Mouse (Mus musculus) lung, postnatal 4 days (tissue): ENCODE results near the gene Kdm2b.
A peak's percentile ranks its signal among the peaks of the same experiment; 100 is the strongest.

ENCODE experiments used
- DNase-seq, 2 experiments: peaks; one replicate each; pipeline ENCODE4 v3.0.0; 2021

Gene Kdm2b

DNA sequence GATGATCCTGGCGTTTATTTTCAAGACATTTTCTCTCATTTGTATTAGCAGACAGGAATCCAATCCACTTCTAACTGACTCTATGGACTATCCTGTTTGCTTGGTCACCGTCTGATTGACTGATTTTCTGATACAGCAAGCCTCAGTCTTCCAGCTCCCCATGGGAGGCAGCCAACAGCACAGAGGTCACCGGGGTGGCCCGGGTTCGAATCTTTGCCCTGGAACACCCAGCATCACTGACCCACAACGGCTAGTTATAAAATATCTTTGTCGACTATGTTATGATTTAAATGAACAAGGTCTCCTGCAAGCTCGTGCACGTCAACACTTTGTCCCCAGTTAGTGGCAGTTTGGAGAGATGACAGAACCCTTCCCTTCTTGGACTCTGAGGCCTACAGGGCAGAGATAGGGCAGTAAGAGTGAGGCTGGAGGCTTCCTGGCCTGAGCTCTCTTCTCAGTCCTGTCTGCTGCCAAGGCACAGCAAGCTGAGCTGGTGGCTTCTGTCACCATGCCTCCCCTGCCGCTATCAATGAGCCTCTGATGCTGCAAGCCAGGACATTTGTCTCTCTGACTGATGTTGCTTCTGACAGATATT, 65.7 kb downstream of the Kdm2b start:
- no peak for DNase-seq

DNA sequence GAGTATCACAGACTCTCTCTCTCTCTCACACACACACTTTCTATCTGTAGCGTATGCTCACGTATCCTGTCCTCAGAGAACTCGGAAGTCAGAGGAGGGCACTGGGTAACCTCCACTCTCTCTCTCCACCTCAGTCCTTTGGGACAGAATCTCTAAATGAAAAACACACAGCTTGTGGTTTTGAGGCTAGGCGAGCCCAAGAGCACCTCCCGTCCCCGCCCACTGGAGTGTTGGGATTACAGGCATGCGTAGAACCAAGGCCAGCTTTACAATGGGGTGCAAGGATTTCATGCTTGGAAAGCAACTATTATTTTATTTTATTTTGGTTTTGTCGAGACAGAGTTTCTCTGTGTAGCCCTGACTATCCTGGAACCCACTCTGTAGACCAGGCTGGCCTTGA, 67.7 kb downstream of the Kdm2b start:
- no peak for DNase-seq

DNA sequence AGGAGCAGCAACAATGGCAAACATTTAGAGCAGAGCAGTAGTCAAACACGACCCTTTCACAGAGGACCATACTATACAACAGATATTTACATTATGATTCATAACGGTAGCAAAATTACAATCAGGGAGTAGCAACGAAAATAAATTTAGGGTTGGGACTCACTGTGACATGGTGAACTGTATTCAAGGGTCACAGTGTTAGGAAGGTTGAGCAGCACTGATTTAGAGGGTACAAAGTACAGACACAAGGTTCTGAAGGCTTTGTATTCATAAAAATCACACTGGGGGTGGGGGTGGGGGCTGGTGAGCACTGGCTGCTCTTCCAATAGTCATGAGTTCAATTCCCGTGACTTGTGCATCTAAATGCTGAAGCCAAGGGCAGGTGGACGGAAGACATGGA, 69.1 kb downstream of the Kdm2b start:
- DNase-seq, result no peak

GRCm38 (mm10) chr5:122917982-122918711, 71.5 kb downstream of the Kdm2b start:
- DNase-seq, result no peak

GRCm38 (mm10) chr5:122916147-122916546, 73.5 kb downstream of the Kdm2b start:
- DNase-seq, result no peak

DNA sequence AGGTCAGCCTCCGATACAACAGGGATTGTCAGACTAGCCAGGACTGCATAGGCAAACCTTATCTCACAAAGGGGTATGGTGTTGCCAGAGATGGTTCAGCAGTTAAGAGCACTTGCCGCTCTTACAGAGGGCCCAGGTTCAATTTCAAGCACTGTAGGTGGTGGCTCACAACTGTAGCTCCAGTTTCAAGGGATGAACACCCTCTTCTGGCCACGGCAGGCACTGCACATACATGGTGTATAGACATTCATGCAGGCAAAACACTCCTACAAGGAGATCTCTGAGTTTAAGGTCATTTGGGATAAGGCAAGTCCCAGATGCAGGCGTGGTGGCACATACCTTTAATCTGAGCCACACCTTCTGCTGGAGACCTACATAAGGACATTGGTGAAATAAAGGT, 76.8 kb downstream of the Kdm2b start:
- no peak for DNase-seq

DNA sequence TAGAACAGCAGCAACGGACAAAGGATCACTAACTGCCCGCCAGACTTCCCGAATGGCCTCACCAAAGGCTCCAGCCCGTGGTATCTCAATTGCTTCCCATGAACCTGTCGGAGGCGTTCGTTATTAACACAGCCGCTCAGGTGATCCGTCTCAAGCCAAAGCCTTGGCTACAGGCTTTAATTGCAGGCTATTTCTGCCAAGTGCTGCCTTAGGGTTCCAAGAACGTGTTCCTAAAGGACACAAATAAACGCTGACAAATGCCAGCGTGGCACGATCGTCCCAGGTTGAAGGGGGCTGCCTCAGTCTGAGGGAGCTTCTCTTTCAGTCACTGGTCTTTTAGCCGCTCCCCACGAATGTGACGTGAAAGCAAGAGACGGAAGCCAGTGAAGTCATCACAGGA, 80.1 kb downstream of the Kdm2b start:
- no peak for DNase-seq

DNA sequence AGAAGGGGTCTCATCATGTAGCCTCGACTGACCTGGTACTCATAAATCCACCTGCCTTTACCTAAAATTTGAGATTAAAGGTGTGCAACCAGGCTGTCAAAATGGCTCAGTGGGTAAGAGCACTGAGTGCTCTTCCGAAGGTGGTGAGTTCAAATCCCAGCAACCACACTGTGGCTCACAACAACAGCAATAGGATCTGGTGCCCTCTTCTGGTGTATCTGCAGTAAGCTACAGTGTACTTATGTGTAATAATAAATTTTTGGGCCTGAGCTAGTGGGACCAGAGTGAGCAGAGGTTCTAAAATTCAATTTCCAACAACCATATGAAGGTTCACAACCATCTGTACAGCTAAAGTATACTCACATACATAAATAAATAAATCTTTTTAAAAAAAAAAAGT, 81.6 kb downstream of the Kdm2b start:
- DNase-seq, result no peak

DNA sequence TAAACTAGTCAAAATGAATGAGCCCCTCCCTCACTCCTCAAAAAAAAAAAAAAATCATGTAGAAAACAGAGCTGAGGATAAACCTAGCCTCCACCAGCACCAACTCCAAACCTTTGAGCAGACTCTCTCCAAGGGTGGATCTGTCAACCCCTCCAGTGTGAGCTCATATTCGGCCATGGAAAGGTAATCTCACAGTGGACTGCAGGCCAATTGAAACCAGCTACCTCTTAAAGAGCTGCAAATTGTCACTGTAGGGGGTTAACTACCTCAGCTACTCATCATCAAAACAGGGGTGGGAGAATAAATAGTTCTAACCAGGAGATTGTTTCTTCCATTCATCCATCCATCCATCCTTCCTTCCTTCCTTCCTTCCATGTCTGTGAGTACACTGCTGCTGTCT, 82.4 kb downstream of the Kdm2b start:
- no peak for DNase-seq

GRCm38 (mm10) chr5:122903165-122903564, 86.5 kb downstream of the Kdm2b start:
- no peak for DNase-seq

DNA sequence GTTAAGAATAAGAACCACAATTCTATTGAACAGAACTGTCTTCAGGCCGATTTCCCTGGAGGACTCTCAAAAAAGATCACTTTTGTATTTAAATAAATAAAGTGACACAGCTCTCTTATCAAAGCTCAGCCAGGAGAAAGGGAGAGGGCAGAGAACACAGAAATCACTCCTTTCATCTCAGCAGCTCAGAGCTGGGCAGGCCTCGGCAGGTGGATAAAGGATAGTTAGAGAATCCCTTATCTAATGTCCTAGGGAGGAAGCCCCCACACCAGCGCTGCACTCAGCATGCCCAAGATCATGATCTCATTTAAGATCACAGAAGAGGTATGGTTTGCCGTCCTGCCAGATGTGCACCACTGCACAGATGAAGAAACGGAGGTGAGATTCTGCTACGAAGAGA, 87.4 kb downstream of the Kdm2b start:
- no peak for DNase-seq

DNA sequence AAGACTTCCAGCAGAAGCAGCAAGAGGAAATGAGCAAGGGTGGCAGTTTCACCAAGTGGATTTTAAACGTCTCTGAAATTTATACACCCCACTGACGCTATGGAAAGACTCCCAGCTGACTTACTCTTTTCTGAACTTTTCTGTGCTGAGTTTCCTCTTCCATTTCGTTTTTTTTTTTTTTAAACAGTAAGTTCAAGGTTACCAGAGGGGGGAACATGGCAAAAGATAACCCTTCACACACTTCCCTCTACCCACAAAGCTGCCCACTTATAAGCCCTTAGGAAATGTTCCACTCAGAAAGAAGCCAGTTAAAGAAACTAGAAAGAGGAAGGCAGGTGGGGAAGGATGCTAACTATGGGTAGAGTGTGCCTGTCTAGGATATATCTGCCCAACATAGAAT, 88.0 kb downstream of the Kdm2b start:
- no peak for DNase-seq

DNA sequence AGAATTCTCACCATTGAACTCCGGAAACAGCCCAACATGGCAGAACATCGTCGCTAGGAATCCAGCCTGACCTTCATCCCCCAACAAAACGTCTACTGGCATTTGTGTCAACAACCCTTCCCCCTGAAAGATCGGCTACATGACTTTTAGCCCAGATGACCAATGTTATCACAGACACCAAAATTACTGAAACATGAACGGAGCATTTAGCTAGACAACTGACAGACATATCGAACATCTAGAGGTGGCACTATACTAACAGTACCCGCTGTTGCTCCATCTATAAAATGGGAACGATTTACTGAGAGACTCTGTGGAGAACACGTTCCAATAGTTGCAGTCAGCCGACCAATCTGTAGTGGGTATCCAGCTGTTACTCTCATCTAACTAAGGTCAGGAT, 88.4 kb downstream of the Kdm2b start:
- no peak for DNase-seq

DNA sequence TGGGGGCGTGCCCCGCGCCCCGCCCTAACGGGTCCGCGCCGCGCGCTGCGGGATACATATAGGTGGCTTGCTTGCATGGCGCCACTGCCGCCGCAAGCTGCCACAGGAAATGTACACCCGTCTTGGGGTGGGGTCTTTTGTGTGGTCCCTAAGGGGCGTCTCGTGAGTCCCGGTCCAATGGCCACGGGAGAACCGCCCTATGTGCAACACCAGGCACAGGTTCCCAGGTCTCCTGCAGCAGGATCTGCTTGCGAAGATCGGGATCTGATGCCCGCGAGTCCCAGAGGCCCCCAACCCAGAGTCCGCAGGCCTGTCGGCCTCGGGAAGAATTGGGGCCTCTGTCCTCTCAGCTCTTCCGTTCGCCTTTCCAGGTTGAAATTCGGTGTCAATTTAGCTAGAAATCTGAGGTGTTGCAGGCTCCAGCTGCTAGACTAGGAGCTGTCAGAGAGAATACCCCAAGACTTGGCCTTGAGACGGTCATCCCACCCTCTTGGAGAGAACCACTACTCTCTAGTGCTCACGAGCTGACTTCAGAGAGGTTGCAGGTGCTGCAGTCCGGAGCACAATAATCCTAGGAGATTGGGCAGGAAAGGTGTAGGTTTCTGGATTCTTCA, 89.0 kb downstream of the Kdm2b start:
- DNase-seq, result no peak

GRCm38 (mm10) chr5:122899777-122900557, 89.7 kb downstream of the Kdm2b start:
- peak; percentile 91 to 96 for DNase-seq

- peak; percentile 48 to 55 for DNase-seq
Measured at GRCm38 (mm10) chr5:122898963-122899776, 90.5 kb downstream of the Kdm2b start.

- no peak for DNase-seq
Measured at GRCm38 (mm10) chr5:122898153-122898552, 91.5 kb downstream of the Kdm2b start.

GRCm38 (mm10) chr5:122894821-122895220, 94.8 kb downstream of the Kdm2b start:
- DNase-seq, result no peak

- DNase-seq, result peak in 1 of 2 experiments; percentile 73
Measured at GRCm38 (mm10) chr5:122894007-122894637, 95.5 kb downstream of the Kdm2b start.

DNA sequence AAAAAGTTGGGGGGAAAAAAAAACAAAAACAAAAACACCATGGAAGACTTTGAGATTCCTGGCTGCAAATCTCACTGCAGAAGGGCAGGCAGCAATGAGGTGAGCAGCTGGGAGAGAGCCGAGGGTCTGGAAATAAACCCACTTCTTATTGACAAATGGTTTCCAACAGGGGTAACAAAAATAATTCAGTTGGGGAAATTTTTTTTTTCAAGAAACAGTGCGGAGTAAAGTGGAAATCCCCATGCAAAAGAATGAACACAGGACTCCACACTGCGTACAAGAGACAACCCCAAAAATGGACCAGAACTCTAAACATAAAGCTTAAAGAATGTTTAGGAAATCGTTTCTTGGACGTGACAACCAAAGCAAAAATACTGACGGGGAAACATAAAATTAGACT, 96.4 kb downstream of the Kdm2b start:
- DNase-seq, result no peak

GRCm38 (mm10) chr5:122890396-122890795, 99.2 kb downstream of the Kdm2b start:
- DNase-seq, result no peak

GRCm38 (mm10) chr5:122888612-122889214, 100.9 kb downstream of the Kdm2b start:
- no peak for DNase-seq
